Mouse (Mus musculus) limb, embryonic 14.5 days (tissue): ENCODE measurements around the gene Entpd3. TPM values are rescaled to one million over a fixed set of nuclear protein-coding genes. Genes with fewer than 3 reads are reported as not detected.

ENCODE experiments used
- ATAC-seq: fragments of 200-750 bp; cut with Nextera tagmentation; 2 replicates; pipeline ENCODE4 v1.8.0; 2017; ENCODE audit warnings: low read depth, moderate number of reproducible peaks, moderate TSS enrichment; ENCODE audit not compliant: low FRiP score
- DNase-seq: peaks from one replicate; pipeline ENCODE4 v3.0.0-alpha.2; 2015; ENCODE audit warnings: low spot score
- H3K27ac ChIP-seq: fragments of 300-500 bp; sonication (generic); replicated peaks from 2 replicates; pipeline ENCODE4 v1.5.1; 2014; ENCODE audit warnings: low read depth, mild to moderate bottlenecking, low read length, moderate library complexity, mixed read lengths
- H3K27me3 ChIP-seq: fragments of 300-500 bp; sonication (generic); 2 replicates; pipeline ENCODE4 v1.6.1; 2014; ENCODE audit warnings: low read length, mixed read lengths; ENCODE audit not compliant: control insufficient read depth, insufficient read depth
- H3K36me3 ChIP-seq: fragments of 300-500 bp; sonication (generic); 2 replicates; pipeline ENCODE4 v1.6.1; 2014; ENCODE audit warnings: mild to moderate bottlenecking, low read length, moderate library complexity, mixed read lengths; ENCODE audit not compliant: control insufficient read depth, insufficient read depth
- H3K4me1 ChIP-seq: fragments of 300-500 bp; sonication (generic); 2 replicates; pipeline ENCODE4 v1.6.1; 2014; ENCODE audit warnings: antibody characterized with exemption, low read length, mixed read lengths; ENCODE audit not compliant: control insufficient read depth, insufficient read depth
- H3K4me2 ChIP-seq: fragments of 300-500 bp; sonication (generic); replicated peaks from 2 replicates; pipeline ENCODE4 v1.6.1; 2014; ENCODE audit warnings: low read depth, mild to moderate bottlenecking, low read length, moderate library complexity; ENCODE audit not compliant: severe bottlenecking
- H3K4me3 ChIP-seq: fragments of 300-500 bp; sonication (generic); replicated peaks from 2 replicates; pipeline ENCODE4 v1.5.1; 2014; ENCODE audit warnings: low read length
- H3K9ac ChIP-seq: fragments of 300-500 bp; sonication (generic); 2 replicates; pipeline ENCODE4 v1.6.1; 2014; ENCODE audit warnings: mild to moderate bottlenecking, low read depth, low read length, moderate library complexity; ENCODE audit not compliant: severe bottlenecking
- H3K9me3 ChIP-seq: fragments of 300-500 bp; sonication (generic); 2 replicates; pipeline ENCODE4 v1.6.1; 2016; ENCODE audit warnings: low read length; ENCODE audit not compliant: control insufficient read depth
- POLR2A ChIP-seq: fragments of 200-500 bp; IDR thresholded peaks from 2 replicates; pipeline ENCODE4 v1.8.0; 2012; ENCODE audit warnings: inconsistent platforms, mild to moderate bottlenecking, moderate library complexity, borderline replicate concordance; ENCODE audit not compliant: insufficient read depth, insufficient read length; ENCODE audit errors: extremely low read depth
- WGBS: fragments of 180-500 bp; shearing (Covaris S2); extraction: QIAGEN DNeasy Blood & Tissue Kit; methylation state at CpG from one replicate; pipeline ENCODE4 v1.1.7; 2014; 5-methylcytosine and 5-hydroxymethylcytosine counted together
- polyA plus RNA-seq, 2 experiments: library from polyadenylated mRNA; depleted of rRNA in 1 of 2; stranded (reverse) in 1 of 2; unstranded in 1 of 2; fragments of >200 nt; fragmentation: Nextera tagmentation in 1 of 2; extraction: Ambion mirVana in 1 of 2; gene quantifications; 2 replicates each; pipeline versions ENCODE4 v1.2.1 to v1.2.3; 2012 to 2014

Gene Entpd3
- polyA plus RNA-seq (2012; rRNA removed) (4.5 and 4.9 TPM in 2 replicates), polyA plus RNA-seq (2014; fragmentation: Nextera tagmentation; extraction: Ambion mirVana) (2.2 and 2.4 TPM in 2 replicates)

DNA sequence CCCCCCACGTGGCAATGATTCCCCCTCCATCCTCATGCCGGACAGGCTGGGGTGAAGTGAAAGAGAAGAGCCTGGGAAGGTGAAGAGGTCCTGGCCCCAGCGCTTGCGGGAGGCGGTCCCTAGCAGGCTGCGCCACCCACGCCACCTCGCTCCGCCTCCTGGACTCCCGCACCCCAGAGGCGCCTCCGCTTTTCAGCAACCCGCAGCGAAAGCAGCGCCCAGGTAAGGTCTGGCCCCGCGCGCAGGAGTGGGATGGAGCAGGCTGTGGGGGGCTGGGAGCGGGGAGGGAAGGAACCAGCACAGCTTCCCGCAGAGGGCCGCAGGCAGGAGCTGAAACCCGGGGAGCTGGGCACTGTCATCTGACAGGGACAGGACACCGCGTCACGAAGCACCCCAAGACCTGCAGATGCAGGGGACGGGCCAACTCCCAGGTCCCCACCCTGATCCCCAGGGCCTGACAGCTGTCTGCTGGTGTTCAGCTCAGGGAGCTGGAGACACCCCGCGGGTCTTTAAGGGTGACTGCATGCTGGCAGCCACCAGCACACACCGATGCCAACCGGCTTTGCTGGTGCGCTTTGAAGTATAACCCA, at the start of gene Entpd3:
Entpd3 (plus strand) TSS at position 157 of the 590 bp plus-strand sequence.
- peaks cover 8% of the 10 kb centered on the region for H3K4me1 ChIP-seq
- H3K27ac ChIP-seq = no peak within 1 kb of the TSS
- peaks cover 18% of the 10 kb centered on the region for H3K27me3 ChIP-seq
- H3K9me3 ChIP-seq = no peaks in the 10 kb centered on the region
- peak within 1 kb of the TSS; percentile 80 for H3K4me2 ChIP-seq
- peak within 1 kb of the TSS; percentile 43 for H3K4me3 ChIP-seq
- H3K36me3 ChIP-seq = no peaks in the 10 kb centered on the region
- peak within 1 kb of the TSS; percentile 55 for H3K9ac ChIP-seq
- ATAC-seq = no peak
- TF ChIP-seq POLR2A = no peak
- WGBS = under 1% methylated on average over 31 of the region's 31 CpGs
- no peak for DNase-seq

- Histone ChIP-seq H3K27me3 (no peaks in the 10 kb centered on the region), H3K4me3 (peak overlapping the region; percentile 99), H3K4me2 (peak overlapping the region; percentile 81), H3K9me3 (no peaks in the 10 kb centered on the region), H3K4me1 (0 out of 2 replicates have a peak, but pooled peaks cover 6% of the 10 kb centered on the region), H3K27ac (no peak overlapping the region), H3K9ac (no peak overlapping the region), H3K36me3 (peaks cover 24% of the 10 kb centered on the region)
- WGBS = 79% methylated on average over 3 of the region's 3 CpGs
- TF ChIP-seq POLR2A = no peak
- DNase-seq (no peak), ATAC-seq (no peak)
Measured at GRCm38 (mm10) chr9:120491509-120491908, 48.1 kb upstream of the Entpd3 start.

DNA sequence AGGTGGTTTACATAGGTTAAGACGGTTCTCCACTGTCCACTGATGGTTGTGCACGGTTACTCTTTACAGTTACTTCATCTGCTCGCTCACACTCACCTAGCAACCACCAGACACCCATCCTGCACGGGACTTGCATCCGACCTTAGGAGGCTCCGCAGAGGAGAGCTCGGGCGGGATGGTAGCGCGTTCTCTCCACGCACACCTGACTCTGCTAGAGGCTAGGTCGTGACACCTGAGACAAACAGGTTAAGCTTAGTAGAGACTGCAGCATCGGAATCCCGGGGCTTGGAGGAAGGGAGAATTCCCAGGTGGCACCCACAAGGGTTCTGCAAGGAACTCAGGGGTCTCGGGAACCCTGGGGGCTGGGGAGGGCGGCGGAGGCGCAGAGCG, 47.6 kb upstream of the Entpd3 start, which contains the start of gene Eif1b:
Eif1b (plus strand) TSS at position 223 of the 390 bp plus-strand sequence.
- ATAC-seq = peak; percentile 35

DNA sequence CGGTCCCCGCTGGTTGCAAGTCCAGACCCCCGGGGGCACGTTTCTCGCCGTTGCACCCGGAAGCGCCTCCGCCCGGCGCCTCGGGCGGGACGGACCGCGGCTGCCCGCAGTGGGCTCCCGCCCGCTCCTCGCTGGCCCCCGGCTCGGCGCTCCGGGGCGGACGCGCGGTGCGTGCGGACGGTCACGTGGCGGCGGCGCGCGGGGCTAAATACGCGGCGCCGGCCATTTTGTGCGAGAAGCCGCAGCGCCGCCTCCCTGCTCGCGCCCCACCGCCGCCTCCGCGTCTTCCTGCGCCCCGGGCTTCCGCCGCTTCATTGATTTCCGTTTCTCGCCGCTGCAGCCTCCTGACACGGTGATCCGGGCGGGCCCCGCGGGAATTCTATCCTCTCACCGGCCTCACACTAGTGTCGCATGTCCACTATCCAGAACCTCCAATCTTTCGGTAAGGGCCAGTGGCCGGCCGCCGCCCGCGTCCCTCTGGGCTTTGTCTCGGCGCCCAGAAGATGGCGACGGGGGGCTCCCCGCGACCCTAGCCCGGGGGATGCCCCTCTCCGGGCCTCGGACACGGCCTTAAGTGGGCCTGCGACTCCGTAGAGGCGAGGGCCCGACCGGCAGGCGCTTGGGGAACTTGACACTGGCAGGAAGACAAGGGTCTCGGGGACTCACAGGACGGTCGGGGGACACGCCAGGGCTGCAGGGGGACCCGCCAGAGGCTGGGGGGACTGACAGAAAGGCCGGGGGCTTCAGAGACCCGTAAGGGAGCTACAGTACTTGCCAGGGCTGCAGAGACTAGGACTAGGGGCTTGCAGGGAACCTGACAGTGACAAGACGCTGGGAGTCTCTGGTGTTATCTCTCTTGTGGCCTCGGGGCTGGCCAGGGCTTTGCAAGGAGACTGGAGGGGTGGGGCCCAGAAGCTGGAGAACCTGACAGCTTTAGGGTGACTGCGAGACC, 46.9 kb upstream of the Entpd3 start:
- peak; percentile 75; the same call in 1 of the 2 replicates for TF ChIP-seq POLR2A
- peak overlapping the region; percentile 96 for H3K9ac ChIP-seq
- WGBS = under 1% methylated on average over 45 of the region's 97 CpGs
- no peaks in the 10 kb centered on the region for H3K27me3 ChIP-seq
- H3K4me2 ChIP-seq = peak overlapping the region; percentile 81
- DNase-seq (peak; percentile 79), ATAC-seq (peak; percentile 86)
- peak overlapping the region; percentile 99 for H3K4me3 ChIP-seq
- no peaks in the 10 kb centered on the region for H3K9me3 ChIP-seq
- peak overlapping the region; percentile 91 for H3K27ac ChIP-seq
- 0 out of 2 replicates have a peak, but pooled peaks cover 6% of the 10 kb centered on the region for H3K4me1 ChIP-seq
- H3K36me3 ChIP-seq = peaks cover 27% of the 10 kb centered on the region

More for the DNA sequence above, 47.6 kb upstream of the Entpd3 start, which contains the start of gene Eif1b:
- H3K4me1 ChIP-seq = 0 out of 2 replicates have a peak, but pooled peaks cover 6% of the 10 kb centered on the region
- no peak for TF ChIP-seq POLR2A
- H3K9me3 ChIP-seq = no peaks in the 10 kb centered on the region
- H3K27me3 ChIP-seq = no peaks in the 10 kb centered on the region
- peaks cover 24% of the 10 kb centered on the region for H3K36me3 ChIP-seq
- no peak for DNase-seq
- peak within 1 kb of the TSS; percentile 99 for H3K4me3 ChIP-seq
- WGBS = 5% methylated on average over 15 of the region's 19 CpGs
- H3K9ac ChIP-seq = peak within 1 kb of the TSS; percentile 96
- H3K27ac ChIP-seq = peak within 1 kb of the TSS; percentile 91
- H3K4me2 ChIP-seq = peak within 1 kb of the TSS; percentile 81

- Histone ChIP-seq H3K27me3 (no peaks in the 10 kb centered on the region), H3K27ac (peak overlapping the region; percentile 27; the same call in 1 of the 2 replicates)
Measured at GRCm38 (mm10) chr9:120493781-120494180, 45.8 kb upstream of the Entpd3 start.

More at GRCm38 (mm10) chr9:120493781-120494180, 45.8 kb upstream of the Entpd3 start:
- peak overlapping the region; percentile 81 for H3K4me2 ChIP-seq
- peaks cover 27% of the 10 kb centered on the region for H3K36me3 ChIP-seq
- H3K4me3 ChIP-seq = peak overlapping the region; percentile 99
- no peak for DNase-seq
- H3K9me3 ChIP-seq = no peaks in the 10 kb centered on the region
- peak overlapping the region; percentile 96 for H3K9ac ChIP-seq
- H3K4me1 ChIP-seq = 0 out of 2 replicates have a peak, but pooled peaks cover 6% of the 10 kb centered on the region
- no peak for ATAC-seq
- no peak for TF ChIP-seq POLR2A
- WGBS = 67% methylated on average over 12 of the region's 12 CpGs
